ENCODE assay signal across 21 mouse cellular contexts in genomic region chr4:136967511-136967910, GRCm38 (mm10). TPM values are rescaled to one million over a fixed set of nuclear protein-coding genes. Genes with fewer than 3 reads are reported as not detected.
A peak's percentile ranks its signal among the peaks of the same experiment; 100 is the strongest.
DNase-seq lines count a peak whose midpoint lies in the region; ATAC-seq and TF ChIP-seq lines count a peak whose summit lies in the region.
"Had no signal": no experiment of that assay in that cellular context is flagged by ENCODE, and none has a peak within 500 bp of the region (broad histone marks: within the 10 kb centered on the region; RNA-seq: fewer than 3 reads in every experiment).

No protein-coding gene starts in this region.

- no peak overlapping the region for H3K4me2 ChIP-seq in kidney, postnatal 0 days (ENCODE audit: low read length)
- H3K4me2 ChIP-seq in kidney, embryonic 14.5 days (replicated peaks; ENCODE audit: low read depth, low read length) = no peak overlapping the region
- H3K4me2 ChIP-seq in forebrain, embryonic 12.5 days = no peak overlapping the region
- H3K4me2 ChIP-seq in forebrain, postnatal 0 days (ENCODE audit: low read depth) = peak overlapping the region; percentile 31
- peak overlapping the region; percentile 28 for H3K4me2 ChIP-seq in midbrain, embryonic 15.5 days
- H3K4me2 ChIP-seq: heart, embryonic 11.5 days; stomach, embryonic 15.5 days had no signal

- TF ChIP-seq POLR2A in lung, adult 2 months (IDR thresholded peaks at IDR 0.05; ENCODE audit: borderline replicate concordance, extremely low read depth, low read depth, low read length) = no peak

- no peaks in the 10 kb centered on the region for H3K4me1 ChIP-seq in kidney, postnatal 0 days (replicated peaks; ENCODE audit: insufficient read depth, low read length)
- H3K4me1 ChIP-seq in kidney, embryonic 14.5 days (ENCODE audit: control insufficient read depth, insufficient read depth, low read length) = peaks cover 4% of the 10 kb centered on the region; the same call in 1 of the 2 replicates
- H3K4me1 ChIP-seq in forebrain, embryonic 12.5 days = peaks cover 81% of the 10 kb centered on the region
- H3K4me1 ChIP-seq in forebrain, postnatal 0 days (ENCODE audit: insufficient read depth) = peaks cover 11% of the 10 kb centered on the region
- peaks cover 61% of the 10 kb centered on the region for H3K4me1 ChIP-seq in midbrain, embryonic 15.5 days
- no peaks in the 10 kb centered on the region for H3K4me1 ChIP-seq in lung, adult 2 months (ENCODE audit: control insufficient read depth, insufficient read depth, low read length)

- H3K36me3 ChIP-seq in kidney, postnatal 0 days (ENCODE audit: insufficient read depth, low read length) = no peaks in the 10 kb centered on the region
- H3K36me3 ChIP-seq in kidney, embryonic 14.5 days (ENCODE audit: control insufficient read depth, insufficient read depth, low read length) = no peaks in the 10 kb centered on the region
- H3K36me3 ChIP-seq in forebrain, embryonic 12.5 days (replicated peaks) = no peaks in the 10 kb centered on the region
- H3K36me3 ChIP-seq in forebrain, postnatal 0 days (ENCODE audit: insufficient read depth) = no peaks in the 10 kb centered on the region
- no peaks in the 10 kb centered on the region for H3K36me3 ChIP-seq in midbrain, embryonic 15.5 days (replicated peaks)
- H3K36me3 ChIP-seq: stomach, embryonic 15.5 days had no signal

- no peak for TF ChIP-seq CTCF in kidney, postnatal 0 days (IDR thresholded peaks at IDR 0.05; ENCODE audit: low read depth)
- no peak for TF ChIP-seq CTCF in forebrain, postnatal 0 days (IDR thresholded peaks at IDR 0.05; ENCODE audit: low read depth)
- no peak for TF ChIP-seq CTCF in lung, adult 2 months (IDR thresholded peaks at IDR 0.05; ENCODE audit: insufficient read depth, low read length)

- DNase-seq in kidney, postnatal 0 days (ENCODE audit: low spot score) = peak; percentile 33
- peak; percentile 77 for DNase-seq in forebrain, postnatal 0 days
- no peak for DNase-seq in cerebellum, postnatal 14 days
- no peak for DNase-seq in lung, adult 2 months
- DNase-seq: adrenal gland, postnatal 25 days; B cell, adult 2 months; cerebellum, adult 18-20 months; gastrocnemius, adult 2 months; heart, postnatal 10 days; kidney, adult 18-20 months; left cerebral cortex, postnatal 4 days; lung, adult 18-20 months; lung, postnatal 36 days; thymus, adult 2 months had no signal

- 18% methylated on average over 9 of the region's 9 CpGs for WGBS in kidney, postnatal 0 days
- 18% methylated on average over 9 of the region's 9 CpGs for whole genome bisulfite sequencing in kidney, embryonic 14.5 days
- 34% methylated on average over 9 of the region's 9 CpGs for WGBS in forebrain, embryonic 12.5 days
- WGBS in forebrain, postnatal 0 days = 19% methylated on average over 9 of the region's 9 CpGs
- 4% methylated on average over 9 of the region's 9 CpGs for WGBS in midbrain, embryonic 15.5 days
- 19% methylated on average over 9 of the region's 9 CpGs for WGBS in lung, adult 2 months

- H3K4me3 ChIP-seq in kidney, postnatal 0 days (replicated peaks; ENCODE audit: low read depth, low read length) = no peak overlapping the region
- H3K4me3 ChIP-seq in kidney, embryonic 14.5 days (ENCODE audit: low read length) = no peak overlapping the region; the same call in 1 of the 2 replicates
- no peak overlapping the region for H3K4me3 ChIP-seq in forebrain, embryonic 12.5 days (replicated peaks)
- 0 out of 2 replicates have a peak overlapping the region, but pooled peaks have one; percentile 7 for H3K4me3 ChIP-seq in forebrain, postnatal 0 days (ENCODE audit: low read depth, low read length)
- H3K4me3 ChIP-seq in midbrain, embryonic 15.5 days = no peak overlapping the region
- H3K4me3 ChIP-seq in lung, adult 2 months (replicated peaks; ENCODE audit: extremely low read depth, low read depth, low read length) = no peak overlapping the region
- H3K4me3 ChIP-seq: gastrocnemius, adult 2 months; stomach, embryonic 15.5 days had no signal

- H3K27me3 ChIP-seq in kidney, postnatal 0 days (ENCODE audit: insufficient read depth, low read length) = peaks cover 25% of the 10 kb centered on the region
- H3K27me3 ChIP-seq in kidney, embryonic 14.5 days (ENCODE audit: control insufficient read depth, insufficient read depth, low read length) = peaks cover 52% of the 10 kb centered on the region
- H3K27me3 ChIP-seq in forebrain, embryonic 12.5 days = peaks cover 66% of the 10 kb centered on the region
- H3K27me3 ChIP-seq in forebrain, postnatal 0 days (ENCODE audit: insufficient read depth, low read length) = no peaks in the 10 kb centered on the region
- peaks cover 43% of the 10 kb centered on the region for H3K27me3 ChIP-seq in midbrain, embryonic 15.5 days (replicated peaks)

- H3K9ac ChIP-seq in kidney, postnatal 0 days (ENCODE audit: low read depth, low read length) = no peak overlapping the region
- no peak overlapping the region for H3K9ac ChIP-seq in kidney, embryonic 14.5 days (ENCODE audit: low read depth, low read length)
- H3K9ac ChIP-seq in forebrain, embryonic 12.5 days = no peak overlapping the region
- H3K9ac ChIP-seq in forebrain, postnatal 0 days = no peak overlapping the region
- no peak overlapping the region for H3K9ac ChIP-seq in midbrain, embryonic 15.5 days
- H3K9ac ChIP-seq: stomach, embryonic 15.5 days had no signal

- no peaks in the 10 kb centered on the region for H3K9me3 ChIP-seq in kidney, postnatal 0 days (replicated peaks; ENCODE audit: low read length)
- no peaks in the 10 kb centered on the region for H3K9me3 ChIP-seq in kidney, embryonic 14.5 days (ENCODE audit: control insufficient read depth, low read length)
- H3K9me3 ChIP-seq in forebrain, embryonic 12.5 days = no peaks in the 10 kb centered on the region
- no peaks in the 10 kb centered on the region for H3K9me3 ChIP-seq in forebrain, postnatal 0 days (ENCODE audit: low read length)
- no peaks in the 10 kb centered on the region for H3K9me3 ChIP-seq in midbrain, embryonic 15.5 days
- H3K9me3 ChIP-seq: stomach, embryonic 15.5 days had no signal

- no peak for ATAC-seq in kidney, postnatal 0 days (replicated peaks; ENCODE audit: low FRiP score, low read depth)
- ATAC-seq in kidney, embryonic 14.5 days (ENCODE audit: low FRiP score, low TSS enrichment) = no peak
- no peak for ATAC-seq in forebrain, embryonic 12.5 days (ENCODE audit: low FRiP score)
- ATAC-seq in forebrain, postnatal 0 days = peak; percentile 83
- ATAC-seq in midbrain, embryonic 15.5 days (replicated peaks) = peak; percentile 24; the same call in 1 of the 2 replicates

- H3K27ac ChIP-seq in kidney, postnatal 0 days = no peak overlapping the region
- H3K27ac ChIP-seq in kidney, embryonic 14.5 days (ENCODE audit: low read depth, low read length) = no peak overlapping the region
- H3K27ac ChIP-seq in forebrain, embryonic 12.5 days = 0 out of 2 replicates have a peak overlapping the region, but pooled peaks have one; percentile 2
- peak overlapping the region; percentile 45 for H3K27ac ChIP-seq in forebrain, postnatal 0 days (ENCODE audit: low read depth, low read length)
- peak overlapping the region; percentile 69 for H3K27ac ChIP-seq in midbrain, embryonic 15.5 days
- H3K27ac ChIP-seq: gastrocnemius, adult 2 months; stomach, embryonic 15.5 days had no signal

RNA-seq across cellular contexts. Expression of gene Epha8, which starts 10.9 kb away (rescaled TPM):
- 0.24 and 0.63 TPM in 2 replicates for polyA plus RNA-seq in kidney, postnatal 0 days (2015; fragmentation: Nextera tagmentation; extraction: Ambion mirVana)
- polyA plus RNA-seq in kidney, embryonic 14.5 days (2014; fragmentation: Nextera tagmentation; extraction: Ambion mirVana) = 0.19 and 0.27 TPM in 2 replicates
- polyA plus RNA-seq in forebrain, embryonic 12.5 days (2016; fragmentation: Nextera tagmentation; extraction: Ambion mirVana) = 1.3 and 1.8 TPM in 2 replicates
- total RNA-seq in forebrain, postnatal 0 days (2014; rRNA removed) = 20.5 and 23.9 TPM in 2 replicates
- polyA plus RNA-seq in forebrain, postnatal 0 days (2015; fragmentation: Nextera tagmentation; extraction: Ambion mirVana) = 6.6 and 9.5 TPM in 2 replicates
- polyA plus RNA-seq in midbrain, embryonic 15.5 days (2015; fragmentation: Nextera tagmentation; extraction: Ambion mirVana) = 20.5 and 23.1 TPM in 2 replicates
- 0.05 and 0.16 TPM in 2 replicates for polyA plus RNA-seq in lung, adult 2 months (2012; rRNA removed)
- total RNA-seq: gastrocnemius, adult 2 months; granulocyte monocyte progenitor cell, adult 5-6 weeks; heart, postnatal 10 days; liver, adult 2 months had no signal
- polyA plus RNA-seq: heart, embryonic 11.5 days; liver, adult 2 months had no signal

Comparison
In these comparisons a context has a peak if more than half of its experiments do, and no peak if none do; other contexts are left out.
1. ATAC-seq: peak in forebrain, postnatal 0 days (single experiment) and midbrain, embryonic 15.5 days (single experiment); none in kidney, postnatal 0 days (single experiment), kidney, embryonic 14.5 days (single experiment) and forebrain, embryonic 12.5 days (single experiment).
2. H3K4me2 ChIP-seq: peak in forebrain, postnatal 0 days (single experiment) and midbrain, embryonic 15.5 days (single experiment); none in kidney, postnatal 0 days (single experiment), kidney, embryonic 14.5 days (single experiment) and forebrain, embryonic 12.5 days (single experiment).
3. DNase-seq: peak in kidney, postnatal 0 days (single experiment) and forebrain, postnatal 0 days (single experiment); none in cerebellum, postnatal 14 days (0 of 2) and lung, adult 2 months (single experiment).
4. H3K27ac ChIP-seq: peak in forebrain, embryonic 12.5 days (single experiment), forebrain, postnatal 0 days (single experiment) and midbrain, embryonic 15.5 days (single experiment); none in kidney, postnatal 0 days (single experiment) and kidney, embryonic 14.5 days (single experiment).